Mouse (Mus musculus) liver, embryonic 14.5 days (tissue): Measurements from ENCODE around the gene Ncam1. TPM values are rescaled to one million over a fixed set of nuclear protein-coding genes. Genes with fewer than 3 reads are reported as not detected.

Experiments used
- ATAC-seq: fragments of 200-750 bp; cut with Nextera tagmentation; 2 replicates; pipeline ENCODE4 v1.8.0; 2017; ENCODE audit warnings: moderate number of reproducible peaks, mild to moderate bottlenecking, moderate library complexity; ENCODE audit not compliant: insufficient read depth
- DNase-seq, 3 experiments: peaks; one replicate each; pipeline ENCODE4 v3.0.0-alpha.2; 2012 to 2013; ENCODE audit warnings: low read depth in 3 of 3, low spot score in 3 of 3
- H3K27ac ChIP-seq: fragments of 300-500 bp; sonication (generic); 2 replicates; pipeline ENCODE4 v1.5.1; 2014; ENCODE audit warnings: moderate library complexity, mild to moderate bottlenecking, control low read depth, inconsistent platforms
- H3K27me3 ChIP-seq: fragments of 300-500 bp; sonication (generic); 2 replicates; pipeline ENCODE4 v1.6.1; 2014; ENCODE audit warnings: mild to moderate bottlenecking, low read length, moderate library complexity; ENCODE audit not compliant: control insufficient read depth, insufficient read depth
- H3K36me3 ChIP-seq: fragments of 300-500 bp; sonication (generic); replicated peaks from 2 replicates; pipeline ENCODE4 v1.6.1; 2014; ENCODE audit warnings: low read depth; ENCODE audit not compliant: control insufficient read depth, insufficient read depth
- H3K4me1 ChIP-seq, 2 experiments: fragments of 200-500 bp in 1 of 2; fragments of 300-500 bp in 1 of 2; sonication (generic) in 1 of 2; replicated peaks; 2 replicates each; pipeline ENCODE4 v1.6.1; 2012 to 2014; ENCODE audit warnings: antibody characterized with exemption in 1 of 2, inconsistent platforms in 1 of 2, low read length in 1 of 2; ENCODE audit not compliant: control insufficient read depth in 2 of 2, insufficient read depth in 2 of 2
- H3K4me2 ChIP-seq: fragments of 300-500 bp; sonication (generic); 2 replicates; pipeline ENCODE4 v1.6.1; 2014; ENCODE audit warnings: low read depth, mild to moderate bottlenecking, control low read depth, moderate library complexity
- H3K4me3 ChIP-seq, 2 experiments: fragments of 200-500 bp in 1 of 2; fragments of 300-500 bp in 1 of 2; sonication (generic) in 1 of 2; 2 replicates each; pipeline ENCODE4 v1.5.1; 2012 to 2014; ENCODE audit warnings: low read depth in 2 of 2, low read length in 2 of 2, mild to moderate bottlenecking in 2 of 2, control low read depth in 1 of 2, inconsistent platforms in 1 of 2, moderate library complexity in 1 of 2; ENCODE audit not compliant: insufficient read depth in 1 of 2
- H3K9ac ChIP-seq: fragments of 300-500 bp; sonication (generic); replicated peaks from 2 replicates; pipeline ENCODE4 v1.6.1; 2014; ENCODE audit warnings: mild to moderate bottlenecking, control low read depth, moderate library complexity
- H3K9me3 ChIP-seq: fragments of 300-500 bp; sonication (generic); 2 replicates; pipeline ENCODE4 v1.6.1; 2016; ENCODE audit warnings: low read length, mixed read lengths; ENCODE audit not compliant: control insufficient read depth
- CTCF ChIP-seq: IDR thresholded peaks from 2 replicates; pipeline ENCODE4 v1.5.1; 2016; ENCODE audit warnings: antibody characterized with exemption, low read depth, control low read depth
- EP300 ChIP-seq: IDR thresholded peaks from 2 replicates; pipeline ENCODE4 v1.6.1; 2016; ENCODE audit warnings: antibody characterized with exemption, low read depth
- WGBS: fragments of 180-500 bp; shearing (Covaris S2); extraction: QIAGEN DNeasy Blood & Tissue Kit; methylation state at CpG from one replicate; pipeline ENCODE4 v1.1.7; 2014; ENCODE audit not compliant: insufficient replicate concordance; 5-methylcytosine and 5-hydroxymethylcytosine counted together
- polyA plus RNA-seq, 2 experiments: library from polyadenylated mRNA; depleted of rRNA in 1 of 2; stranded (reverse) in 1 of 2; unstranded in 1 of 2; fragments of >200 nt; fragmentation: Nextera tagmentation in 1 of 2; extraction: Ambion mirVana in 1 of 2; gene quantifications; 2 replicates each; pipeline versions ENCODE4 v1.2.1 to v1.2.3; 2012 to 2014

The Ncam1 gene
- polyA plus RNA-seq, 2 experiments = 0.60 to 1.9 TPM

DNA sequence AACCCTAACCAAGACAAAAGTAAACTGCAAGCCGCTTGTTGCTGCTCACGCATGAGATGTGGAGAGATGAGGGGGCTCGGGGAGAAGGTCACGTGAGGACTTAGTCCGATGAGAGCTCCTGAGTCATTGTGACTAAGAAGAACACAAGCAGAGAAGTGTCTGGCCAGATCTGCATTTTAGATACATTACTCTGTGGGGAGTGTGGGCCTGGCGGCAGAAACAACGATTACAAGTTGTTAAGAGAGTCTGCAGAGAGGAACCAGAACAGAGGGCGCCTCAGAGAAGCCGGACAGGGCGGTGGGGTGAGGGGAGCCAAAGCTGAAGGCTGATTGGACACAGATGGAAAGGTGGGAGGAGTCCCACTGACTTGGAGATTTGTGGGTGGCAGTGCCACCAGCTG lies 315.4 kb downstream of the Ncam1 start:
- Histone ChIP-seq H3K9ac (no peak overlapping the region), H3K4me3 (no peak overlapping the region), H3K27me3 (no peaks in the 10 kb centered on the region), H3K27ac (no peak overlapping the region), H3K4me2 (no peak overlapping the region), H3K9me3 (no peaks in the 10 kb centered on the region), H3K36me3 (no peaks in the 10 kb centered on the region), H3K4me1 (no peaks in the 10 kb centered on the region)
- DNase-seq (no peak), ATAC-seq (no peak)
- no peak for TF ChIP-seq CTCF
- no peak for TF ChIP-seq EP300
- WGBS = 27% methylated on average over 10 of the region's 10 CpGs

- no peaks in the 10 kb centered on the region for H3K4me1 ChIP-seq
Observed at GRCm38 (mm10) chr9:49472126-49472525, 326.6 kb downstream of the Ncam1 start.

DNA sequence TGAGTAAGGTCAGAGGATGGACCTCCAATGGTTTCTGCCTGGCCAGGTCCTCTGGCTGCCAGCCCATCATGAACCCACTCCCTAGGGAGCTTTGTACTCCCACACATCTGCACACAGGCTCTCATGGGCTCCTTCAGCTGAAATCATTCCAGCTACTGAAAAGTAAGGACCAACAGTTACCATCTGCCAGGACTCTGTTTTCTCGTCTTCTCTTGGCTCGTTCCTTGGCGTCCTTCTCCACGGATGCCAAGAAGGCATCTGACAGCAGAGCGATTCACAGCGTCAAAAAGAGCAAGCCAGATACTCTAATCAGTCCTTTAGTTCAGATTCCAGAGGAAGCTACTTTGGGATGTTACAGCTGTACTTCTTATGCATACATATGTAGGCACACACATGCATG lies 327.8 kb downstream of the Ncam1 start:
- no peak overlapping the region for H3K4me3 ChIP-seq
- H3K9ac ChIP-seq = no peak overlapping the region
- no peak overlapping the region for H3K4me2 ChIP-seq
- H3K27ac ChIP-seq = no peak overlapping the region
- H3K9me3 ChIP-seq = no peaks in the 10 kb centered on the region
- no peak for ATAC-seq
- DNase-seq = no peak
- no peaks in the 10 kb centered on the region for H3K27me3 ChIP-seq
- no peaks in the 10 kb centered on the region for H3K4me1 ChIP-seq
- H3K36me3 ChIP-seq = no peaks in the 10 kb centered on the region
- TF ChIP-seq EP300 (no peak), CTCF (no peak)
- 69% methylated on average over 6 of the region's 6 CpGs for WGBS

More at GRCm38 (mm10) chr9:49472126-49472525, 326.6 kb downstream of the Ncam1 start:
- no peak overlapping the region for H3K27ac ChIP-seq
- no peaks in the 10 kb centered on the region for H3K36me3 ChIP-seq
- H3K27me3 ChIP-seq = no peaks in the 10 kb centered on the region
- H3K9ac ChIP-seq = no peak overlapping the region
- H3K4me2 ChIP-seq = no peak overlapping the region
- H3K4me3 ChIP-seq = no peak overlapping the region
- WGBS = 46% methylated on average over 11 of the region's 11 CpGs
- no peak for DNase-seq
- TF ChIP-seq CTCF (no peak), EP300 (no peak)
- ATAC-seq = no peak
- no peaks in the 10 kb centered on the region for H3K9me3 ChIP-seq

GRCm38 (mm10) chr9:49470006-49470405 lies 328.7 kb downstream of the Ncam1 start:
- Histone ChIP-seq H3K4me3 (no peak overlapping the region), H3K9me3 (no peaks in the 10 kb centered on the region), H3K9ac (no peak overlapping the region), H3K27me3 (no peaks in the 10 kb centered on the region), H3K4me2 (no peak overlapping the region), H3K4me1 (no peaks in the 10 kb centered on the region), H3K27ac (no peak overlapping the region), H3K36me3 (no peaks in the 10 kb centered on the region)
- no peak for ATAC-seq
- DNase-seq = no peak
- no peak for TF ChIP-seq EP300
- TF ChIP-seq CTCF = no peak
- 79% methylated on average over 19 of the region's 19 CpGs for WGBS

GRCm38 (mm10) chr9:49456136-49456535 lies 342.6 kb downstream of the Ncam1 start:
- Histone ChIP-seq H3K4me1 (no peaks in the 10 kb centered on the region), H3K4me3 (no peak overlapping the region), H3K36me3 (no peaks in the 10 kb centered on the region), H3K9ac (no peak overlapping the region), H3K9me3 (no peaks in the 10 kb centered on the region), H3K4me2 (no peak overlapping the region), H3K27ac (no peak overlapping the region), H3K27me3 (no peaks in the 10 kb centered on the region)
- 59% methylated on average over 3 of the region's 3 CpGs for WGBS
- ATAC-seq = no peak
- no peak for DNase-seq
- TF ChIP-seq EP300 = no peak
- no peak for TF ChIP-seq CTCF
